Mouse (Mus musculus) CH12.LX (cell line): ENCODE measurements around the gene Marc2. TPM values are rescaled to one million over a fixed set of nuclear protein-coding genes. Genes with fewer than 3 reads are reported as not detected.

ENCODE experiments used
- DNase-seq: peaks from one replicate; pipeline ENCODE4 v3.0.0-alpha.2; 2013; ENCODE audit errors: extremely low read depth
- H3K27ac ChIP-seq: 2 replicates; pipeline ENCODE4 v1.5.1; 2012; ENCODE audit warnings: low read depth, mild to moderate bottlenecking, control low read depth, moderate library complexity; ENCODE audit not compliant: insufficient read depth
- H3K27me3 ChIP-seq: replicated peaks from 2 replicates; pipeline ENCODE3; 2012; ENCODE audit warnings: inconsistent platforms
- H3K36me3 ChIP-seq, 2 experiments: replicated peaks in 1 of 2; 2 replicates each; pipeline versions ENCODE3 to v1.6.1; 2012; ENCODE audit warnings: inconsistent platforms in 1 of 2, low read length in 1 of 2, mild to moderate bottlenecking in 1 of 2, mixed read lengths in 1 of 2, moderate library complexity in 1 of 2; ENCODE audit not compliant: control insufficient read depth in 1 of 2, insufficient read depth in 1 of 2
- H3K4me1 ChIP-seq, 2 experiments: 2 replicates each; pipeline ENCODE4 v1.6.1; 2012; ENCODE audit warnings: inconsistent platforms in 1 of 2, moderate library complexity in 1 of 2; ENCODE audit not compliant: insufficient read depth in 2 of 2, control insufficient read depth in 1 of 2
- H3K4me2 ChIP-seq: 2 replicates; pipeline ENCODE4 v1.6.1; 2012; ENCODE audit warnings: low read depth, mild to moderate bottlenecking, control low read depth; ENCODE audit not compliant: poor library complexity, insufficient read depth, severe bottlenecking
- H3K4me3 ChIP-seq, 3 experiments: fragments of 150-350 bp in 1 of 3; sonication (generic) in 1 of 3; replicated peaks in 1 of 3; 2 replicates each; pipeline versions ENCODE3 to v1.5.1; 2011 to 2012; ENCODE audit warnings: low read depth in 2 of 3, low read length in 2 of 3, mild to moderate bottlenecking in 2 of 3, moderate library complexity in 2 of 3, control low read depth in 1 of 3, improper control_type of control experiment in 1 of 3, inconsistent platforms in 1 of 3, mixed read lengths in 1 of 3; ENCODE audit not compliant: poor library complexity in 1 of 3
- H3K79me2 ChIP-seq: replicated peaks from 2 replicates; pipeline ENCODE4 v1.6.1; 2012; ENCODE audit warnings: mild to moderate bottlenecking, moderate library complexity; ENCODE audit not compliant: control insufficient read depth, poor library complexity, insufficient read depth, severe bottlenecking; ENCODE audit errors: extremely low read depth
- H3K9ac ChIP-seq: 2 replicates; pipeline ENCODE4 v1.6.1; 2012; ENCODE audit warnings: low read depth, mild to moderate bottlenecking, control low read depth, moderate library complexity; ENCODE audit not compliant: insufficient read depth
- H3K9me3 ChIP-seq: replicated peaks from 2 replicates; pipeline ENCODE3; 2012; ENCODE audit warnings: low read length, inconsistent platforms, mixed read lengths
- BHLHE40 ChIP-seq: IDR thresholded peaks from 2 replicates; pipeline ENCODE4 v1.6.1; 2011; ENCODE audit warnings: mild to moderate bottlenecking, low read depth, low read length, improper control_type of control experiment
- CTCF ChIP-seq, 2 experiments: IDR thresholded peaks in 1 of 2; conservative IDR thresholded peaks in 1 of 2; 2 replicates each; pipeline ENCODE4 v1.5.1; 2011 to 2012; ENCODE audit warnings: low read depth in 2 of 2, low read length in 2 of 2, improper control_type of control experiment in 1 of 2, inconsistent platforms in 1 of 2, mild to moderate bottlenecking in 1 of 2, moderate library complexity in 1 of 2
- ELF1 ChIP-seq: IDR thresholded peaks from 2 replicates; pipeline ENCODE4 v1.6.1; 2014; ENCODE audit warnings: low read depth, mild to moderate bottlenecking, inconsistent platforms, low read length, improper control_type of control experiment
- EP300 ChIP-seq: IDR thresholded peaks from 2 replicates; pipeline ENCODE4 v1.6.1; 2011; ENCODE audit warnings: low read length, improper control_type of control experiment
- IRF4 ChIP-seq: IDR thresholded peaks from 2 replicates; pipeline ENCODE4 v1.6.1; 2014; ENCODE audit warnings: low read depth, mild to moderate bottlenecking, inconsistent platforms, low read length, improper control_type of control experiment
- MAX ChIP-seq: IDR thresholded peaks from 2 replicates; pipeline ENCODE4 v1.6.1; 2011; ENCODE audit warnings: low read length, improper control_type of control experiment
- MEF2A ChIP-seq: IDR thresholded peaks from 2 replicates; pipeline ENCODE4 v1.6.1; 2014; ENCODE audit warnings: low read depth, mild to moderate bottlenecking, inconsistent platforms, low read length, improper control_type of control experiment, borderline replicate concordance
- MXI1 ChIP-seq: IDR thresholded peaks from 2 replicates; pipeline ENCODE4 v1.6.1; 2011; ENCODE audit warnings: mild to moderate bottlenecking, low read depth, low read length, improper control_type of control experiment
- MYC ChIP-seq: IDR thresholded peaks from 2 replicates; pipeline ENCODE4 v1.6.1; 2011; ENCODE audit warnings: low read depth, mild to moderate bottlenecking, improper control_type of control experiment, low read length
- NELFE ChIP-seq: IDR thresholded peaks from 2 replicates; pipeline ENCODE4 v1.6.1; 2011; ENCODE audit warnings: low read depth, low read length, improper control_type of control experiment
- PAX5 ChIP-seq: IDR thresholded peaks from 2 replicates; pipeline ENCODE4 v1.6.1; 2012; ENCODE audit warnings: low read length, inconsistent platforms, mixed read lengths
- POLR2A ChIP-seq: IDR thresholded peaks from 2 replicates; pipeline ENCODE4 v1.6.1; 2011; ENCODE audit warnings: low read depth, mild to moderate bottlenecking, improper control_type of control experiment, low read length
- RAD21 ChIP-seq: IDR thresholded peaks from 2 replicates; pipeline ENCODE4 v1.6.1; 2011; ENCODE audit warnings: low read depth, mild to moderate bottlenecking, low read length, improper control_type of control experiment, moderate library complexity
- TCF12 ChIP-seq: IDR thresholded peaks from 2 replicates; pipeline ENCODE4 v1.6.1; 2014; ENCODE audit warnings: low read depth, mild to moderate bottlenecking, inconsistent platforms, low read length, improper control_type of control experiment
- USF2 ChIP-seq: conservative IDR thresholded peaks from 2 replicates; pipeline ENCODE4 v1.6.1; 2011; ENCODE audit warnings: low read depth, low read length, improper control_type of control experiment
- ZKSCAN1 ChIP-seq: IDR thresholded peaks from 2 replicates; pipeline ENCODE4 v1.6.1; 2012; ENCODE audit warnings: low read depth, inconsistent platforms, low read length, improper control_type of control experiment, borderline replicate concordance
- ZMIZ1 ChIP-seq: IDR thresholded peaks from 2 replicates; pipeline ENCODE4 v1.6.1; 2012; ENCODE audit warnings: low read depth, mild to moderate bottlenecking, inconsistent platforms, low read length, improper control_type of control experiment
- ZNF384 ChIP-seq: IDR thresholded peaks from 2 replicates; pipeline ENCODE4 v1.6.1; 2012; ENCODE audit warnings: low read depth, low read length, improper control_type of control experiment, inconsistent platforms
- dilution Hi-C: fragments of 300-500 bp; cut with MboI; formaldehyde crosslinking; loops from 2 replicates; pipeline ENCODE4 v1.14.3; 2020; ENCODE audit warnings: low sequenced_read_pairs; ENCODE audit not compliant: extremely low pct_unique_long_range_greater_than_20kb, extremely low pct_ligation_motif_present
- in situ Hi-C: fragments of 300-500 bp; cut with MboI; formaldehyde crosslinking; loops from 3 replicates; pipeline ENCODE4 v1.14.3; 2019; ENCODE audit warnings: low sequenced_read_pairs, low pct_ligation_motif_present, low pct_unique_long_range_greater_than_20kb, mixed read lengths
- polyA plus RNA-seq: library from polyadenylated mRNA; unstranded; fragments of >175 nt; gene quantifications from 2 replicates; pipeline ENCODE4 v1.2.1, GENCODE M21; 2012; ENCODE audit warnings: low read depth; ENCODE audit not compliant: insufficient read length
- total RNA-seq, 2 experiments: library from RNA; depleted of rRNA; stranded (reverse); fragments of 300-350 nt in 1 of 2; fragments of >200 nt in 1 of 2; gene quantifications; 2 replicates each; pipeline ENCODE4 v1.2.3; 2012 to 2014

The Marc2 gene
- total and polyA plus RNA-seq, 3 experiments, result 55.0 to 129 (median 63.5) TPM

GRCm38 (mm10) chr1:184881211-184881610 is 35.0 kb upstream of the Marc2 start:
- Histone ChIP-seq H3K9ac (no peak overlapping the region), H3K4me3 (no peak overlapping the region), H3K27ac (no peak overlapping the region), H3K4me2 (no peak overlapping the region), H3K9me3 (no peaks in the 10 kb centered on the region), H3K4me1 (peaks cover 0 to 8% of the 10 kb centered on the region in 2 experiments; a peak in 1 of 4 replicates), H3K79me2 (no peaks in the 10 kb centered on the region), H3K36me3 (no peaks in the 10 kb centered on the region), H3K27me3 (no peaks in the 10 kb centered on the region)
- dilution Hi-C loops (no loop called here), in situ Hi-C loops (no loop called here)
- no peak for DNase-seq
- TF ChIP-seq USF2 (no peak), PAX5 (no peak), ZMIZ1 (no peak), RAD21 (no peak), ZNF384 (no peak), NELFE (no peak)

DNA sequence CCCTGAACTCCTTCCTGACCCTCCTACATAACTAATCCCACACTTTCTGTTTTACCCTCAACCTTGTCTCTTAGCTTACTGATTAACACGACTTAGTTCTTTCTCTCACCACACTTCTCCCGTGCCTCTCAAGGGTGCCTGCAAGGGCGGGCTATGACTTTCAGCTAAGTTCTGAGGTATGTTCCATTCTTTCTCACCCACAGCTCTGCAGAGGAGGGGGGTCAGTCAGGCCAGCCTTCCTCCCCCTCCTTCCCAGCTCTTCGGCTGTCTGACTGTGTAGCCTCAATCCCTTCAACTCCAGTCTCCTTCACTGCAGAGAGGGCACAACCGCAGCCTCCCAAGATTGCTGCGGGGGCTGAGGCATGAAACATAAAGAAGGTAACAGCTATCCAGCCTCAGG is 32.6 kb upstream of the Marc2 start:
- Histone ChIP-seq H3K4me2 (no peak overlapping the region), H3K36me3 (no peaks in the 10 kb centered on the region), H3K27me3 (peaks cover 2% of the 10 kb centered on the region), H3K4me3 (no peak overlapping the region), H3K9ac (no peak overlapping the region), H3K4me1 (0 out of 4 replicates have a peak, but pooled peaks cover 0 to 3% of the 10 kb centered on the region in 2 experiments), H3K27ac (no peak overlapping the region), H3K9me3 (no peaks in the 10 kb centered on the region), H3K79me2 (no peaks in the 10 kb centered on the region)
- in situ Hi-C loops, result no loop called here
- TF ChIP-seq POLR2A (no peak), EP300 (no peak), MAX (no peak), NELFE (no peak), ZKSCAN1 (no peak), ZNF384 (no peak), TCF12 (no peak), CTCF (conservative IDR thresholded peaks at IDR 0.05 in 1 of 2, IDR thresholded peaks at IDR 0.05 in 1 of 2; ENCODE audit: low read depth in 2 of 2, low read length in 2 of 2) (no peak), MYC (no peak), BHLHE40 (no peak), IRF4 (no peak), MXI1 (no peak), MEF2A (no peak), ELF1 (no peak)
- dilution Hi-C loops, result no loop called here
- no peak for DNase-seq
